Mouse (Mus musculus) left cerebral cortex, adult 11 months (tissue): Measurements from ENCODE around the gene Sash1.
A peak's percentile ranks its signal among the peaks of the same experiment; 100 is the strongest.

ENCODE experiments used
- DNase-seq: peaks from one replicate; pipeline ENCODE4 v3.0.0; 2022; ENCODE audit warnings: low spot score

Gene Sash1

GRCm38 (mm10) chr10:8885630-8886527 is at the start of gene Sash1:
Gene Sash1, minus strand, starts transcription at chr10:8886070.
- DNase-seq, result peak; percentile 47

GRCm38 (mm10) chr10:8935601-8936000 is 49.7 kb upstream of the Sash1 start:
- DNase-seq, result no peak

GRCm38 (mm10) chr10:8933451-8934372 is 47.8 kb upstream of the Sash1 start:
- no peak for DNase-seq

GRCm38 (mm10) chr10:8931548-8932240 is 45.8 kb upstream of the Sash1 start:
- DNase-seq, result no peak

- no peak for DNase-seq
Measured at GRCm38 (mm10) chr10:8930672-8931071, 44.8 kb upstream of the Sash1 start.

GRCm38 (mm10) chr10:8928775-8929647 is 43.1 kb upstream of the Sash1 start:
- DNase-seq, result peak; percentile 18

GRCm38 (mm10) chr10:8928261-8928660 is 42.4 kb upstream of the Sash1 start:
- no peak for DNase-seq

GRCm38 (mm10) chr10:8926906-8927305 is 41.0 kb upstream of the Sash1 start:
- no peak for DNase-seq

GRCm38 (mm10) chr10:8926295-8926694 is 40.4 kb upstream of the Sash1 start:
- no peak for DNase-seq

- no peak for DNase-seq
Measured at GRCm38 (mm10) chr10:8925299-8925698, 39.4 kb upstream of the Sash1 start.

- DNase-seq, result no peak
Measured at GRCm38 (mm10) chr10:8921098-8921693, 35.3 kb upstream of the Sash1 start.

- DNase-seq, result no peak
Measured at GRCm38 (mm10) chr10:8917798-8918197, 31.9 kb upstream of the Sash1 start.

- no peak for DNase-seq
Measured at GRCm38 (mm10) chr10:8917350-8917749, 31.5 kb upstream of the Sash1 start.

- DNase-seq, result no peak
Measured at GRCm38 (mm10) chr10:8915755-8916154, 29.9 kb upstream of the Sash1 start.

GRCm38 (mm10) chr10:8913904-8914303 is 28.0 kb upstream of the Sash1 start:
- no peak for DNase-seq

GRCm38 (mm10) chr10:8912706-8913275 is 26.9 kb upstream of the Sash1 start:
- no peak for DNase-seq

- no peak for DNase-seq
Measured at GRCm38 (mm10) chr10:8912213-8912612, 26.3 kb upstream of the Sash1 start.

GRCm38 (mm10) chr10:8910237-8910990 is 24.5 kb upstream of the Sash1 start:
- no peak for DNase-seq

GRCm38 (mm10) chr10:8903086-8903485 is 17.2 kb upstream of the Sash1 start:
- no peak for DNase-seq

GRCm38 (mm10) chr10:8902412-8902811 is 16.5 kb upstream of the Sash1 start:
- DNase-seq, result no peak
